Mouse (Mus musculus) heart, embryonic 16.5 days (tissue): ENCODE measurements around the gene Nsmce1. TPM values are rescaled to one million over a fixed set of nuclear protein-coding genes. Genes with fewer than 3 reads are reported as not detected.

ENCODE experiments used
- polyA plus RNA-seq: library from polyadenylated mRNA; unstranded; fragments of >200 nt; fragmentation: Nextera tagmentation; extraction: Ambion mirVana; gene quantifications from 2 replicates; pipeline ENCODE4 v1.2.1, GENCODE M21; 2015

Nsmce1 gene
- polyA plus RNA-seq, 1 experiment from 2014 or later = 94.9 TPM

Other genes with a start within 250 kb of the Nsmce1 start
- gene Kdm8, start 46.9 kb downstream of the Nsmce1 start, polyA plus RNA-seq = 6.3 and 7.4 TPM in 2 replicates
- gene Il4ra, start 60.5 kb upstream of the Nsmce1 start, polyA plus RNA-seq = 6.7 and 7.3 TPM in 2 replicates
- gene Il21r, start 111.8 kb upstream of the Nsmce1 start, polyA plus RNA-seq = 0.61 and 3.2 TPM in 2 replicates
- 25.8 and 32.4 TPM in 2 replicates for gene Gtf3c1, start 216.2 kb upstream of the Nsmce1 start, polyA plus RNA-seq
- 7.9 and 8.0 TPM in 2 replicates for gene D430042O09Rik, start 216.3 kb upstream of the Nsmce1 start, polyA plus RNA-seq